Mouse (Mus musculus) stomach, embryonic 14.5 days (tissue): ENCODE measurements around the gene Palld. TPM values are rescaled to one million over a fixed set of nuclear protein-coding genes. Genes with fewer than 3 reads are reported as not detected.

Source experiments
- ATAC-seq: fragments of 200-750 bp; cut with Nextera tagmentation; 2 replicates; pipeline ENCODE4 v1.8.0; 2017; ENCODE audit warnings: low read depth, moderate TSS enrichment; ENCODE audit not compliant: insufficient number of reproducible peaks, insufficient read depth, low FRiP score
- H3K27ac ChIP-seq: fragments of 300-500 bp; sonication (generic); 2 replicates; pipeline ENCODE4 v1.5.1; 2014; ENCODE audit warnings: mild to moderate bottlenecking, low read length, moderate library complexity, mixed read lengths
- H3K27me3 ChIP-seq: fragments of 300-500 bp; sonication (generic); 2 replicates; pipeline ENCODE4 v1.6.1; 2014; ENCODE audit warnings: low read length, control low read depth, mixed read lengths; ENCODE audit not compliant: control insufficient read depth, insufficient read depth
- H3K36me3 ChIP-seq: fragments of 300-500 bp; sonication (generic); 2 replicates; pipeline ENCODE4 v1.6.1; 2014; ENCODE audit warnings: mild to moderate bottlenecking, control low read depth, low read length, moderate library complexity, mixed read lengths; ENCODE audit not compliant: control insufficient read depth, insufficient read depth
- H3K4me1 ChIP-seq: fragments of 300-500 bp; sonication (generic); 2 replicates; pipeline ENCODE4 v1.6.1; 2014; ENCODE audit warnings: low read length, control low read depth, mixed read lengths; ENCODE audit not compliant: control insufficient read depth, insufficient read depth
- H3K4me2 ChIP-seq: fragments of 300-500 bp; sonication (generic); replicated peaks from 2 replicates; pipeline ENCODE4 v1.6.1; 2014; ENCODE audit warnings: low read depth, low read length, control low read depth
- H3K4me3 ChIP-seq: fragments of 300-500 bp; sonication (generic); 2 replicates; pipeline ENCODE4 v1.5.1; 2014; ENCODE audit warnings: low read depth, low read length, control low read depth
- H3K9ac ChIP-seq: fragments of 300-500 bp; sonication (generic); replicated peaks from 2 replicates; pipeline ENCODE4 v1.6.1; 2014; ENCODE audit warnings: low read depth, mild to moderate bottlenecking, control low read depth, low read length, moderate library complexity, mixed read lengths
- H3K9me3 ChIP-seq: fragments of 300-500 bp; sonication (generic); 2 replicates; pipeline ENCODE4 v1.6.1; 2016; ENCODE audit warnings: low read depth, low read length, control low read depth; ENCODE audit not compliant: control insufficient read depth
- WGBS: fragments of 180-500 bp; shearing (Covaris S2); extraction: QIAGEN DNeasy Blood & Tissue Kit; methylation state at CpG from one replicate; pipeline ENCODE4 v1.1.7; 2014; 5-methylcytosine and 5-hydroxymethylcytosine counted together
- polyA plus RNA-seq: library from polyadenylated mRNA; unstranded; fragments of >200 nt; fragmentation: Nextera tagmentation; extraction: Ambion mirVana; gene quantifications from 2 replicates; pipeline ENCODE4 v1.2.1, GENCODE M21; 2014

Gene Palld
- polyA plus RNA-seq, 1 experiment from 2014 or later, result 91.0 TPM

GRCm38 (mm10) chr8:61759327-61760189, 142.9 kb downstream of the Palld start:
- Histone ChIP-seq H3K9me3 (no peaks in the 10 kb centered on the region), H3K4me3 (peak overlapping the region; percentile 66), H3K9ac (peak overlapping the region; percentile 53), H3K27ac (peak overlapping the region; percentile 83), H3K4me1 (peaks cover 9% of the 10 kb centered on the region; the same call in 1 of the 2 replicates), H3K4me2 (peak overlapping the region; percentile 82), H3K27me3 (no peaks in the 10 kb centered on the region), H3K36me3 (no peaks in the 10 kb centered on the region)
- peak; percentile 68 for ATAC-seq
- under 1% methylated on average over 44 of the region's 44 CpGs for WGBS

- no peaks in the 10 kb centered on the region for H3K9me3 ChIP-seq
- peaks cover 9% of the 10 kb centered on the region; the same call in 1 of the 2 replicates for H3K4me1 ChIP-seq
- no peaks in the 10 kb centered on the region for H3K27me3 ChIP-seq
- H3K4me2 ChIP-seq, result peak overlapping the region; percentile 82
- peak overlapping the region; percentile 66 for H3K4me3 ChIP-seq
- WGBS, result 28% methylated on average over 8 of the region's 8 CpGs
- H3K9ac ChIP-seq, result peak overlapping the region; percentile 53; the same call in 1 of the 2 replicates
- no peaks in the 10 kb centered on the region for H3K36me3 ChIP-seq
- no peak for ATAC-seq
- peak overlapping the region; percentile 83; the same call in 1 of the 2 replicates for H3K27ac ChIP-seq
Observed at GRCm38 (mm10) chr8:61758686-61759326, 143.7 kb downstream of the Palld start.

GRCm38 (mm10) chr8:61756971-61757965, 145.2 kb downstream of the Palld start:
- Histone ChIP-seq H3K4me2 (peak overlapping the region; percentile 82), H3K4me1 (peaks cover 9% of the 10 kb centered on the region; the same call in 1 of the 2 replicates), H3K27me3 (no peaks in the 10 kb centered on the region), H3K9ac (no peak overlapping the region), H3K9me3 (no peaks in the 10 kb centered on the region), H3K4me3 (peak overlapping the region; percentile 19), H3K36me3 (no peaks in the 10 kb centered on the region), H3K27ac (peak overlapping the region; percentile 22; the same call in 1 of the 2 replicates)
- WGBS, result 28% methylated on average over 18 of the region's 18 CpGs
- ATAC-seq, result no peak

- no peak for ATAC-seq
- Histone ChIP-seq H3K9me3 (no peaks in the 10 kb centered on the region), H3K4me2 (no peak overlapping the region), H3K4me1 (peaks cover 7% of the 10 kb centered on the region; the same call in 1 of the 2 replicates), H3K27ac (peak overlapping the region; percentile 18; the same call in 1 of the 2 replicates), H3K4me3 (no peak overlapping the region), H3K36me3 (no peaks in the 10 kb centered on the region), H3K9ac (no peak overlapping the region), H3K27me3 (no peaks in the 10 kb centered on the region)
- 44% methylated on average over 2 of the region's 2 CpGs for WGBS
Observed at GRCm38 (mm10) chr8:61755186-61755585, 147.3 kb downstream of the Palld start.

GRCm38 (mm10) chr8:61747070-61747469, 155.4 kb downstream of the Palld start:
- no peaks in the 10 kb centered on the region for H3K36me3 ChIP-seq
- H3K4me1 ChIP-seq, result peaks cover 11% of the 10 kb centered on the region
- H3K9ac ChIP-seq, result no peak overlapping the region
- no peak overlapping the region for H3K4me2 ChIP-seq
- 95% methylated on average over 5 of the region's 5 CpGs for WGBS
- H3K27me3 ChIP-seq, result no peaks in the 10 kb centered on the region
- H3K27ac ChIP-seq, result no peak overlapping the region
- H3K4me3 ChIP-seq, result no peak overlapping the region
- ATAC-seq, result no peak
- H3K9me3 ChIP-seq, result no peaks in the 10 kb centered on the region

- Histone ChIP-seq H3K9me3 (no peaks in the 10 kb centered on the region), H3K27me3 (no peaks in the 10 kb centered on the region), H3K27ac (no peak overlapping the region), H3K9ac (no peak overlapping the region), H3K4me1 (peaks cover 11% of the 10 kb centered on the region), H3K4me2 (no peak overlapping the region), H3K36me3 (no peaks in the 10 kb centered on the region), H3K4me3 (no peak overlapping the region)
- no peak for ATAC-seq
- WGBS, result 38% methylated on average over 10 of the region's 10 CpGs
Observed at GRCm38 (mm10) chr8:61745181-61745980, 157.1 kb downstream of the Palld start.

- no peaks in the 10 kb centered on the region for H3K27me3 ChIP-seq
- no peak overlapping the region for H3K9ac ChIP-seq
- H3K9me3 ChIP-seq, result no peaks in the 10 kb centered on the region
- no peak overlapping the region for H3K27ac ChIP-seq
- no peaks in the 10 kb centered on the region for H3K36me3 ChIP-seq
- H3K4me1 ChIP-seq, result peaks cover 11% of the 10 kb centered on the region
- no peak overlapping the region for H3K4me3 ChIP-seq
- peak; percentile 89 for ATAC-seq
- no peak overlapping the region for H3K4me2 ChIP-seq
- 68% methylated on average over 6 of the region's 6 CpGs for WGBS
Observed at GRCm38 (mm10) chr8:61743764-61744562, 158.5 kb downstream of the Palld start.
